Mouse (Mus musculus): ENCODE data around the gene Elmo1. TPM values are rescaled to one million over a fixed set of nuclear protein-coding genes. Genes with fewer than 3 reads are reported as not detected.

The Elmo1 gene
- polyA plus RNA-seq, 1 experiment from 2014 or later = 12.2 TPM

GRCm38 (mm10) chr13:20461616-20462015 lies 371.2 kb downstream of the Elmo1 start:
- Histone ChIP-seq H3K27ac (ENCODE audit: low read length) (no peak overlapping the region), H3K4me3 (ENCODE audit: low read depth, low read length) (no peak overlapping the region), H3K36me3 (ENCODE audit: control insufficient read depth, insufficient read depth, low read length) (no peaks in the 10 kb centered on the region), H3K9ac (replicated peaks; ENCODE audit: low read depth, low read length) (no peak overlapping the region), H3K27me3 (ENCODE audit: control insufficient read depth, insufficient read depth, low read length) (no peaks in the 10 kb centered on the region), H3K4me2 (replicated peaks; ENCODE audit: low read depth, low read length) (no peak overlapping the region), H3K9me3 (ENCODE audit: control insufficient read depth, low read depth, low read length) (no peaks in the 10 kb centered on the region), H3K4me1 (ENCODE audit: control insufficient read depth, insufficient read depth, low read length) (no peaks in the 10 kb centered on the region)
- WGBS = 69% methylated on average over 3 of the region's 3 CpGs
- no peak for ATAC-seq (ENCODE audit: insufficient number of reproducible peaks, insufficient read depth, low FRiP score, low read depth)

DNA sequence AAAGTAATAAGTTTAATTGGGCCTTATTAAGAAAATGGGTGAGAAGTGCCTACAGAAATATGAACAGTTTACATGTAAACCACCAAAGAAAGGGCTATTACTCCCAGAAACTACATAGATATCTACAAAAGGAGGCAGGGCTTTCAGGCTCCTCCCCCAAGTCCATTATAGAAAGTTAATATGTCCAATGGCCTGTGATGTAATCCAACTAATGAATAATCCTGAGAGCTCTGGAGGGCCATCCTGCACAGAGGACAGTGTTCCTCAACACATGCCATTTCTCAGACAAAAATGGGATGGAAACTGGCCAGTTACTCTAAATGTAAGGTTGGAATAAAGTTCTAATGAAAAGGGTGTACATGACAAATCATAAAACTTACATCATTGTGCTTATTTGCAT lies 373.8 kb downstream of the Elmo1 start:
- ATAC-seq (ENCODE audit: insufficient number of reproducible peaks, insufficient read depth, low FRiP score, low read depth) = no peak
- no peak overlapping the region for H3K4me2 ChIP-seq (replicated peaks; ENCODE audit: low read depth, low read length)
- no peak overlapping the region for H3K9ac ChIP-seq (replicated peaks; ENCODE audit: low read depth, low read length)
- no peaks in the 10 kb centered on the region for H3K9me3 ChIP-seq (ENCODE audit: control insufficient read depth, low read depth, low read length)
- no peak overlapping the region for H3K27ac ChIP-seq (ENCODE audit: low read length)
- no peaks in the 10 kb centered on the region for H3K4me1 ChIP-seq (ENCODE audit: control insufficient read depth, insufficient read depth, low read length)
- no peak overlapping the region for H3K4me3 ChIP-seq (ENCODE audit: low read depth, low read length)
- H3K27me3 ChIP-seq (ENCODE audit: control insufficient read depth, insufficient read depth, low read length) = no peaks in the 10 kb centered on the region
- no peaks in the 10 kb centered on the region for H3K36me3 ChIP-seq (ENCODE audit: control insufficient read depth, insufficient read depth, low read length)

DNA sequence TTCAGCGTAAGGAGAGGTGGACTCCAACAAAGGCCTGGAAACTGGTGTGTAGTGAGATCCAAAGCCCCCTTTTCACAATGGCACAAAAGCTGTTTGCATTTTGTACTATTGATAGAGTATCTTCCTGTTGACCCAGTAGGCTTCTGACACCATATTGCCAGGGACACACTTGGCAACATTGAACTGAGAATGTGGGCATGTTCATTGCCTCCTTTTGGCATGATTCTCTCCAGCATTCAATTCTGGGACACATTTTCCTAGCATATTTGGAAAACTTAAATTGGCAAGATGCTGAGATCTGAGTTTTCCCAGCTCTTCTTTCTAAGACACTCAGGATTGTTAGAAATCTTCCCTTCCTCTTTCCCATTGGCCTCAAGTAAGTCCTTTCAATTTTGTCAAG lies 377.0 kb downstream of the Elmo1 start:
- Histone ChIP-seq H3K27ac (ENCODE audit: low read length) (no peak overlapping the region), H3K4me1 (ENCODE audit: control insufficient read depth, insufficient read depth, low read length) (no peaks in the 10 kb centered on the region), H3K4me2 (replicated peaks; ENCODE audit: low read depth, low read length) (no peak overlapping the region), H3K27me3 (ENCODE audit: control insufficient read depth, insufficient read depth, low read length) (no peaks in the 10 kb centered on the region), H3K36me3 (ENCODE audit: control insufficient read depth, insufficient read depth, low read length) (no peaks in the 10 kb centered on the region), H3K4me3 (ENCODE audit: low read depth, low read length) (no peak overlapping the region), H3K9ac (replicated peaks; ENCODE audit: low read depth, low read length) (no peak overlapping the region), H3K9me3 (ENCODE audit: control insufficient read depth, low read depth, low read length) (no peaks in the 10 kb centered on the region)
- ATAC-seq (ENCODE audit: insufficient number of reproducible peaks, insufficient read depth, low FRiP score, low read depth) = no peak
- WGBS = 89% methylated on average over 1 of the region's 1 CpGs

DNA sequence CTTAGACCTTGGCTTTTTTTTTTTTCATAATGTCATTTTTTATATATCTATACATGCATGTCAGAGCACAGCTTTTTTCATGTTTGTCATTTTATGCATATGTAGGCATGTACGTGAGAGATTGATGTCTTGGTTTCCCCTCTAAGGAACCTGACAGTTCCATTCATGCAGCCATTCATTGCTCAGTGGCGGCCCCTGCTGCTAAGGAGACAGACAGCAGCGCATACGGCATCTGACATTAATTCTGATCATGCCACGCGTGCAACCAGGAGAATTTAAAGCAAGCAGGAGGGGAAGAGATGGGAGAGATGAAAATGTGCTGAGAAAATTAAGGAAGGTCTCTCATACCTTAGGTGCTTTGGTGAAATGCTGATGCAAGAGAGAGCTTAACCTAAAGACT lies 381.3 kb downstream of the Elmo1 start:
- Histone ChIP-seq H3K9ac (replicated peaks; ENCODE audit: low read depth, low read length) (no peak overlapping the region), H3K4me2 (replicated peaks; ENCODE audit: low read depth, low read length) (no peak overlapping the region), H3K27me3 (ENCODE audit: control insufficient read depth, insufficient read depth, low read length) (no peaks in the 10 kb centered on the region), H3K4me1 (ENCODE audit: control insufficient read depth, insufficient read depth, low read length) (no peaks in the 10 kb centered on the region), H3K36me3 (ENCODE audit: control insufficient read depth, insufficient read depth, low read length) (no peaks in the 10 kb centered on the region), H3K9me3 (ENCODE audit: control insufficient read depth, low read depth, low read length) (no peaks in the 10 kb centered on the region), H3K4me3 (ENCODE audit: low read depth, low read length) (no peak overlapping the region), H3K27ac (ENCODE audit: low read length) (no peak overlapping the region)
- no peak for ATAC-seq (ENCODE audit: insufficient number of reproducible peaks, insufficient read depth, low FRiP score, low read depth)
- 12% methylated on average over 6 of the region's 6 CpGs for WGBS

- no peaks in the 10 kb centered on the region for H3K27me3 ChIP-seq (ENCODE audit: control insufficient read depth, insufficient read depth, low read length)
- WGBS = 48% methylated on average over 10 of the region's 10 CpGs
- H3K36me3 ChIP-seq (ENCODE audit: control insufficient read depth, insufficient read depth, low read length) = no peaks in the 10 kb centered on the region
- H3K4me2 ChIP-seq (replicated peaks; ENCODE audit: low read depth, low read length) = no peak overlapping the region
- H3K9ac ChIP-seq (replicated peaks; ENCODE audit: low read depth, low read length) = no peak overlapping the region
- no peaks in the 10 kb centered on the region for H3K9me3 ChIP-seq (ENCODE audit: control insufficient read depth, low read depth, low read length)
- no peaks in the 10 kb centered on the region for H3K4me1 ChIP-seq (ENCODE audit: control insufficient read depth, insufficient read depth, low read length)
- no peak for ATAC-seq (ENCODE audit: insufficient number of reproducible peaks, insufficient read depth, low FRiP score, low read depth)
- no peak overlapping the region for H3K27ac ChIP-seq (ENCODE audit: low read length)
- no peak overlapping the region for H3K4me3 ChIP-seq (ENCODE audit: low read depth, low read length)
Observed at GRCm38 (mm10) chr13:20472301-20472831, 382.0 kb downstream of the Elmo1 start.

- no peak overlapping the region for H3K9ac ChIP-seq (replicated peaks; ENCODE audit: low read depth, low read length)
- no peaks in the 10 kb centered on the region for H3K9me3 ChIP-seq (ENCODE audit: control insufficient read depth, low read depth, low read length)
- H3K4me3 ChIP-seq (ENCODE audit: low read depth, low read length) = no peak overlapping the region
- no peaks in the 10 kb centered on the region for H3K36me3 ChIP-seq (ENCODE audit: control insufficient read depth, insufficient read depth, low read length)
- H3K27me3 ChIP-seq (ENCODE audit: control insufficient read depth, insufficient read depth, low read length) = no peaks in the 10 kb centered on the region
- H3K4me1 ChIP-seq (ENCODE audit: control insufficient read depth, insufficient read depth, low read length) = no peaks in the 10 kb centered on the region
- no peak for ATAC-seq (ENCODE audit: insufficient number of reproducible peaks, insufficient read depth, low FRiP score, low read depth)
- H3K27ac ChIP-seq (ENCODE audit: low read length) = no peak overlapping the region
- H3K4me2 ChIP-seq (replicated peaks; ENCODE audit: low read depth, low read length) = no peak overlapping the region
- WGBS = 76% methylated on average over 15 of the region's 15 CpGs
Observed at GRCm38 (mm10) chr13:20472891-20473539, 382.6 kb downstream of the Elmo1 start.

DNA sequence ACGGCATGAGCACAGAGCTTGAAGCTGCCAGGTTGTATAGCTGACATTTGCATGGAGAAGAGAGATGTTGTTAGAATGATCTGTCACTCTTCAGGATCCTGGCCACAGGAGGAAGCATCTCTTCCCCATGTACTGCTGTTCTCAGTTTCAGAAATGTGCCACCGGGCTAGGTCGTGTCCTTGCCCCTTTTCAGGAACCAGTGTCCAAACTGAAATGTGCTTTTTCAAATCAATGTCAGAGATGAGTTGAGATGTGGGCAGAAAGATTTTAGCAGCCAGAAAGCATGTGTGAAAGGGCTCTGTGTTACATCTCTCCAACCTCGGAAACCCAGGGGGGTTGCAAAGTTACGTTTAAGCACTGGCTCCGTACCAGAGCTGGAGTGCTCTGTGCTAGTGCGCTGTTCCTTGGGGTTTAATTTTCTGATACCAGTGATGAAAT lies 383.3 kb downstream of the Elmo1 start:
- Histone ChIP-seq H3K4me2 (replicated peaks; ENCODE audit: low read depth, low read length) (no peak overlapping the region), H3K36me3 (ENCODE audit: control insufficient read depth, insufficient read depth, low read length) (no peaks in the 10 kb centered on the region), H3K9me3 (ENCODE audit: control insufficient read depth, low read depth, low read length) (no peaks in the 10 kb centered on the region), H3K27ac (ENCODE audit: low read length) (no peak overlapping the region), H3K27me3 (ENCODE audit: control insufficient read depth, insufficient read depth, low read length) (no peaks in the 10 kb centered on the region), H3K4me1 (ENCODE audit: control insufficient read depth, insufficient read depth, low read length) (no peaks in the 10 kb centered on the region), H3K9ac (replicated peaks; ENCODE audit: low read depth, low read length) (no peak overlapping the region), H3K4me3 (ENCODE audit: low read depth, low read length) (no peak overlapping the region)
- ATAC-seq (ENCODE audit: insufficient number of reproducible peaks, insufficient read depth, low FRiP score, low read depth) = no peak
- WGBS = 72% methylated on average over 7 of the region's 7 CpGs

- Histone ChIP-seq H3K4me2 (replicated peaks; ENCODE audit: low read depth, low read length) (no peak overlapping the region), H3K36me3 (ENCODE audit: control insufficient read depth, insufficient read depth, low read length) (no peaks in the 10 kb centered on the region), H3K27ac (ENCODE audit: low read length) (no peak overlapping the region), H3K27me3 (ENCODE audit: control insufficient read depth, insufficient read depth, low read length) (no peaks in the 10 kb centered on the region), H3K4me3 (ENCODE audit: low read depth, low read length) (no peak overlapping the region), H3K9me3 (ENCODE audit: control insufficient read depth, low read depth, low read length) (no peaks in the 10 kb centered on the region), H3K4me1 (ENCODE audit: control insufficient read depth, insufficient read depth, low read length) (no peaks in the 10 kb centered on the region), H3K9ac (replicated peaks; ENCODE audit: low read depth, low read length) (no peak overlapping the region)
- no peak for ATAC-seq (ENCODE audit: insufficient number of reproducible peaks, insufficient read depth, low FRiP score, low read depth)
- 95% methylated on average over 4 of the region's 4 CpGs for WGBS
Observed at GRCm38 (mm10) chr13:20474600-20474999, 384.2 kb downstream of the Elmo1 start.

DNA sequence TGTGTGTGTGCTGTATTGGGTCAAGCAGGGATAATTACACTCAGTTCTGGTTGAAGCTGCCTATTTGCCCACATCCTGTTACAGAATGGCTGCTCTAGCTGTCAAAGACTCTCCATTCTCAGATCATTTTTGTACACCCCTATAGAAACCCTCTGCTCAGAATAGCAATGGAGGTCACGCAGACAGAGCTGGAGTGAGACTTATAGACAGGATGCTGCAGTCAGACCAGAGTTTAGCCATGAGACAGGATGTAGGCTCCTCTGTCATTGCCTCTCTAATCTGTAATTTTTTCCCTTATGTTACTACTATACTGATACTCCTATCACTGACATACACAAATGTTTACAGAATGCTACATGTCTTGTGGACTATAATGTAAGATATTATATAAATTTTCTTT lies 391.4 kb downstream of the Elmo1 start:
- Histone ChIP-seq H3K36me3 (ENCODE audit: control insufficient read depth, insufficient read depth, low read length) (no peaks in the 10 kb centered on the region), H3K4me3 (ENCODE audit: low read depth, low read length) (no peak overlapping the region), H3K4me1 (ENCODE audit: control insufficient read depth, insufficient read depth, low read length) (no peaks in the 10 kb centered on the region), H3K27ac (ENCODE audit: low read length) (no peak overlapping the region), H3K9me3 (ENCODE audit: control insufficient read depth, low read depth, low read length) (no peaks in the 10 kb centered on the region), H3K27me3 (ENCODE audit: control insufficient read depth, insufficient read depth, low read length) (no peaks in the 10 kb centered on the region), H3K4me2 (replicated peaks; ENCODE audit: low read depth, low read length) (no peak overlapping the region), H3K9ac (replicated peaks; ENCODE audit: low read depth, low read length) (no peak overlapping the region)
- ATAC-seq (ENCODE audit: insufficient number of reproducible peaks, insufficient read depth, low FRiP score, low read depth) = no peak
- WGBS = 91% methylated on average over 1 of the region's 1 CpGs

Measured in stomach, embryonic 14.5 days (tissue).